Mouse (Mus musculus) retina, postnatal 1 day (tissue): ENCODE data around the gene Rd3l.
A peak's percentile ranks its signal among the peaks of the same experiment; 100 is the strongest.

Source experiments
- DNase-seq: peaks from one replicate; pipeline ENCODE4 v3.0.0-alpha.2; 2012

The Rd3l gene

GRCm38 (mm10) chr12:111980887-111981367 is at the start of gene Rd3l:
Gene Rd3l, minus strand, starts transcription at chr12:111981317.
- peak; percentile 41 for DNase-seq

DNA sequence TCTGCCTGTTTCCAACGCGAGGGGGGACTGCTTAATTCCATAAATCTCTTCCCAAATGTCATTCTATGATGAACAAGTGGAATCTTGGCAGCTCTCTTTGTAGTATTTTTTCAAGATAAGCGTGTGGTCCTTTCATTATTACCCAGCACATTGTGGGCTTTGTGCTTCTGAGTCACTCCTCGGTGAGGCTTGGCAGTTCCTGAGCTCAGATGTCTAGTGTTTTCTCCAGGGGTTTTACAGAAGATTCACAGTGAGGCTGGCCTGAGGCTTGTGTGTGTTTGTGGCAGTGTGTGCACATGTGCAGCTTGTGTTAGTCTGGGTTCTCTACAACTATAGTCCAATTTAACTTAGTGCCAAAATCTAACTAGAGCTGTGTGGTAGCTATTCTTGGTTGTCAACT is 46.3 kb upstream of the Rd3l start:
- DNase-seq = no peak

DNA sequence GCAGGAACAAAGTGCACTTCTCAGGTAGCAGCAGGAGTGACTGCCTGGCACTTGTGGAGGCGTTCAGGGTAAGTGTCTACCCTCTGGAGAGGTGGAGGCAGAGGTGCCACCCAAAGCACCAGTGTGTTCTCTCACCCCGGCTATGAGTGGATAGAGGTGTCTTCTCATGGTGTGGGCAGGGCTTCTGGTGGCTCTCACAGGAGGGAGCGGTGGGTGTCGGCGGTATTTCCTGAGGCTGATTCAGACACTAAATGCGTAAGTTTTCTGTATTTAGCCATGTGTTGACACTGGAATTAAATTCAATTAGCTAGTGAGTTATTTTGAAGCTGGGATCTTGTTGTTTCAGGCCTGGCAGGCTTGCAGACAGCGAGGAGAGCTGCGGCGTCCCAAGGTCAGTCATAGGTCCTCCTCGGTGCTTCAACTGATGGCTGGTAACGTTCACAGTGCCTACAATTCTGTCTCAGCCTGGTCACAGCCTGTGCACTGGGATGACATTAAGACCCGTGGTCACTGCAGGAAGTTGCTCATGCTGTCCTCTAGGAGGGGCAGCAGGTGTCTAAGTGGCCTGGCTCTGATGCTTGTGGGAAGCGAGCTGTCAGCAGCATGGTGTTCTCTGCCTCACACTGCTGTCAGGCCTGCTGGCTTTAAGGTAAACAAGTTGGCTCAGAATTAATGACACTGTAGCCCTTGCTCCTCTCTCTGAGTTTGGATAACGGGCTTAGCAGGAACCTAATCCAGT is 45.0 kb upstream of the Rd3l start:
- no peak for DNase-seq

DNA sequence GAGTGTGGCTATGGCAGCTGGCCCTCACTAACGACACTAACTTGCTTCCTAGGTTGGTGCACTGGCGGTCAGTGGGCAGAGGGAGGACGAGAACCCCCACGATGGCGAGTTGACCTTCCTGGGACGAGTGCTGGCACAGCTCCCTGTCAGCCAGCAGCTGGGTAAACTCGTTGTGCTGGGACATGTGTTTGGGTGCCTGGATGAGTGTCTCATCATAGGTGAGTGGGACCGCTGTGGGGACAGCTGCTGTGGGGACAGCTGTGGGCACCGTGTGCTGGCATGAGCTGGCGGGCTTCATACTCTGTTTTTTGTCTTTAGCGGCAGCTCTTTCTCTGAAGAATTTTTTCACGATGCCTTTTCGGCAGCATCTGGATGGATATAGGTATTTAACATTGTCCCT is 44.3 kb upstream of the Rd3l start:
- no peak for DNase-seq

DNA sequence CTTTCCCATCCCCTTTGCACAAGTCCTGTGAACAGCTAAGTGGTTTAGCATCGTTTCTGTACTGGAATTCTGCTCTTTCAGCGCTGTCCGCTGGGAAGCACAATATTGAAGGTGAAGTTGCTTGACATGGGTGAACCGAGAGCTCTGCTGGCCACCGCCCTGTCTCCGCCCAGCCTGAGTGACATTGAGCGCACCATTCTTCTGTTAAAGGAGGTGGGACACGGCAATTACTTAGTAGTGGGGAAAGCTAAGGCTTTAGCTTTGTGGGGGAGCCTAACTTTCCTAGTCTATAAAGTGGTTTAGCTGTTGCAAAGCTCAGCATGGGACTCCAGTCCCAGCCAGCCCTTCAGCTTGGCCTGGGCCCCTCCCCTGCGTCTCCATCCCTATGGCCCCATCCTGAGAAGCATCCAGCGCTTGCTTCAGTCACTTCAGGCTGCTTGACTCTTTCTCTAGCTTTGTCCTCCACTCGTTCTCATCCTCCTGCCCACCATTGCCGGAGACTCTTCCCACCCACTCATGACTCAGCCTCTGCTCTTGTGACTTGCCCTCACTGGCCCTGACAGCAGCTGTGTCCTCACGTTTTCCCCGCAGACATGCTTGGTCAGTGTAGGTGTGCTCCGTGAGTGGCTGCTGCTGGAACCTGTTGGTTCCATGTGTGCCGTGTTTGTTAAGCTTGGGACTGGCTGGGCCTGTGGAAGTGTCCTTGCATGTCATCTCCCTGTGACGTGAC is 43.6 kb upstream of the Rd3l start:
- no peak for DNase-seq

DNA sequence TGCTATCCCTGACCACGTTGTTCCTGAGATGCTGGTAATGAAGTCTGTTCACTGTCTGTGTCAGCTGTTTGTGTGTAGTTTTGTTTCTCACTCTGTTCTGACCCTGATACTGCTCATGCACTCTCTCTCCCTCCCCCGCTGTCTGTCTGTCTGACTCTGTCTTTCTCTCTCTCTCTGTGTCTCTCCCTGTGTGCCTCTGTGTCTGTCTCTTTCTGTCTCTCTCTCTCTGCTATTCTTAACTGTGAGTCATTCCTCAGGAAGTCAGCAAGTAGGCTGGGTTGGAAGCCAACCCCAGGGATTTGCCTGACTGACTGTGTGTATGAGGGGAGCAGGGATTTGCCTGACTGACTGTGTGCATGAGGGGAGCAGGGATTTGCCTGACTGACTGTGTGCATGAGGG is 42.2 kb upstream of the Rd3l start:
- DNase-seq = no peak

DNA sequence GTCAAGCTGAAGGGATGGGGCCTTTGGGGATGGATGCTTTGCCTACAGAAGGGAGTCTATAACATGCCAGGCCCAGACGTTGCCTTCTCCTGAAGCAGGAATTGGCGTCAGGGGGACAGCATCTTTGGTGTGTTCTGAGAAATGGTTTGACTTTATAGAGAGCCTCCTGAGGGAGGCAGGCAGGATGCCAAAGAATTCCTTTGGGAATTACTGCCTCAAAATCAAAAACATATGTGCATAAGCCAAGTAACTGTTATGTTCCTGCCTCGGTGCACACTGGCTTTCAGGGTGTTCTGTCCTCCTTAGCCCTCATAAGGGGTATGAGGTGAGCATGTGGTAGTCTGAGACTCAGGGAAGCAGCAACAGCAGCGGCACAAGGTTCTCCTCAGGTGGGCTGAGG is 35.2 kb upstream of the Rd3l start:
- DNase-seq = no peak

GRCm38 (mm10) chr12:112013271-112013801 is 32.2 kb upstream of the Rd3l start:
- DNase-seq = peak; percentile 25

DNA sequence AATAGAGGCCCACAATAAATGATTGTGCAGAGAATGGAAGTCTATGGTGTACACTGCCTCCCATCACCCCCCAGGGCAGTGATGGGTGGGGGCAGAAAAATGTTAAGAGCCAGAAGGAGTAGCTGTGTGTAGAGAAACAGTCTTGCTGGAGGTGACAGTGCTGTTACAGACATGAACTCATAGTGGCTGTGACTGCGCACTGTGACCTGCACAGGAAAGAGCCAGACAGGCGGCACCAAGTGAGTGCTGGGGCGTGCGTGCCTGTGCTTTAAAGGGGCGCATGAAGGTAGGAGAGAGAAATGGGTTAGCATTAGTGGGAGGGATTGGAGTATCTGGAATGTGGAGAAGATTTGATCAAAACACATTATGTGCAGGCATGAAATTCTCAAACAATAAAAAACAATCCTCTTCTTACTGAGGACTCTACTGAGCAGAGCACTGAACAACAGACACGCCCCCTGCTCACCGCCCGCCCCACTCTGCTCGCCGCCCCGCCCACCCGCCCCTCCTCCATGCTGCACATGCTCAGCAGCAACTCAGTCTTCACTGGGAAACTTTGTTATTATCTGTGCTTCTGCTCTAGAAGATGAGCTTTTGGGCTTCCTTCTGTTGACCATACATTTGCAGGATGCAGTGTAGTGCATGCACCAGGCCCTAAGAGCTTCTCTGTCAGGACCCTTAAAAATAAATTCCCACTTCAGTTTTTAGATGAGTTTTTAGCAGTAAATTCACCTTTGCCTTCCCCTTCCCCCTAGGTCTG is 31.6 kb upstream of the Rd3l start:
- peak; percentile 35 for DNase-seq

DNA sequence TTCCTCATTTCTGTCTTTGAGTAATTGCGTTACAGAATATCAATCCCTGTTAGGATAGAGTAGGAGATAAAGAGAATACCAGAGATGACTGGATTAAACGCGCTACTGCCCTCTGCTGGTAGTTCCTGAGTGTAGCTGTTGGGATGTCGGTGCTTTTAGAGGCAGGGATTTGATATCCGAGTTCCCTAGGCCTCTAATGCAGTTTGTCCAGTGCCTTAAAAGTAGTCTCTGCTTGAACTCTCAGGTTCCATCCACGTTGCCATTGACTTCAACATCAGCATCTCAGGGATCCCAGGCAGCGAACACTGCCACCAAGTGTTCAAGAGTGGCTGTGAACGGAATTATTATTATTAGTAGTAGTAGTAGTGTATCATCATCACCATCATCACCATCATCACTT is 20.1 kb upstream of the Rd3l start:
- peak; percentile 90 for DNase-seq

- no peak for DNase-seq
Measured at GRCm38 (mm10) chr12:111999735-112000134, 18.6 kb upstream of the Rd3l start.

- no peak for DNase-seq
Measured at GRCm38 (mm10) chr12:111995161-111995560, 14.0 kb upstream of the Rd3l start.

DNA sequence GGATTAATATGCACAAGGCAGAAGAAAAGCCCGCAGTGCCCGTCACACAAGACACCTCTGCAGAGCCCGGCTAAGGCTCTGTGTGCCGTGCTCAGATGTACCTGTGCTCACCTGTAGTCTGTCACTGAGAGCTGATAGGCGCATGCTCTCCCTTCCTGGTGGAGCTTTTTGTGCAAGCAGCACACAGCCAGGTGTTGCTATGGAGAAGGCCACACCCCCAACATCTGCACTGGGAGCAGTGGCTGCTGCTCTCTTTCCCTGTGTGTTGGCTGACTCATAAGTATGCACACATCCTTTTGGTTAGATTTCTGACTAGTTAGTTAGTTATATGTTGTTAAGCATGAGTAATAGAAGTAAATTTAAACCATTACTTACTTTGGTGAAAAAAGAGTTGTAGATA is 11.5 kb upstream of the Rd3l start:
- no peak for DNase-seq

DNA sequence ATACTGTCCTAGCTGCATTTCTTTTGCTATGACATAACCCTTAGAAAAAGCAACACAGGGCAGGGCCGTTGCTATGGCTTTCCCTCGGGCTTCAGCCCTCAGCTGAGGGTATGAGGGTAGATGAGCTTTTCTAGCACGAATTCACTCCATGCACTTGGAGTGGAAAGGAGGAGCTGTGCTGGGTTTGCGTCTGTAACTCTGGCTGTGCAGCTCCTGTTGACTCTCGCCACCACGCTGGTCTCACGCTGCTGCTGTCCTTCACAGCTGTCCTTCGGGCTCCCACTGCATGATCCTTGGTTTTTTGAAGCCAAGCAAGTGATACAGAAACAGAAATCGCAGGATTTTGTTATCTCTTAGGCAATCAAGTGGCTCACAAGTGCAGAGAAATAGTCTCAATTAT is 5.6 kb upstream of the Rd3l start:
- DNase-seq = peak; percentile 34

DNA sequence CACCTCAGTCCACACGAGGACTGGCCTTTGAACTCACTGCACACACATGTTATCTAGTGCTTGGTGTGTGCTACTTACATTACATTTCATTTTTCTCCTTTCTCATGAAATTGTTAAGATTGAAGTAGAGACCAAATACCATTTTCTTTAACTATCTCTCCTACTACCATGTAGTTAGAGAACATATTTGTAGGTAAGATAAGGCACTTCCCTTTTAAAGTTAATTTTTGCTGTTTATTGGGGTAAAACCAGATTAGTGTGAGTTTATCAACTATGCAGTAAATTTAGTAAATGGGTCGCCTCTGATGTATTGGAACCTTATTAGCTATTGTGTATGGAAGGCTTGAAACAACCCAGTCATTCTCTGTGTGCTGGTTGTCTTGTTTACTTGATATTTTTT is 2.0 kb upstream of the Rd3l start:
- no peak for DNase-seq

DNA sequence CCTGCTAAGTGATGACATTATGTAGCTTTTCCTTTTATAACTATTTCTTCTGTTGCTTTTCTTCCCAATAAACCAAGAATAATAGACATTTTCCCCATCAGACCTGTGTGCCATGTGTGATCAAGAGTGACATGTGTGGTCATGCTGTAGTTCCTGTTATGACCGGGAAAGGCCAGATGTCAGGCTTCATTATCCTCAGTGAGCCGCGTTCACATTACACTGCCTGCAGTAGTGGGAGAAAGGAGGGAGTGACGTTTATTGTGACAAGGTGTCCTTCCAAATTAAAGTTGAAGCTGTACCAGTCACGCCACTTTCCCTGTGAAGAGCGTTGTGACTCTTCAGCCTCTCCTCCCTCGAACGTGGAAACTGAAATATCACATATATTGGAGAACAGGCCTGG is 714 bp upstream of the Rd3l start:
- peak; percentile 82 for DNase-seq

DNA sequence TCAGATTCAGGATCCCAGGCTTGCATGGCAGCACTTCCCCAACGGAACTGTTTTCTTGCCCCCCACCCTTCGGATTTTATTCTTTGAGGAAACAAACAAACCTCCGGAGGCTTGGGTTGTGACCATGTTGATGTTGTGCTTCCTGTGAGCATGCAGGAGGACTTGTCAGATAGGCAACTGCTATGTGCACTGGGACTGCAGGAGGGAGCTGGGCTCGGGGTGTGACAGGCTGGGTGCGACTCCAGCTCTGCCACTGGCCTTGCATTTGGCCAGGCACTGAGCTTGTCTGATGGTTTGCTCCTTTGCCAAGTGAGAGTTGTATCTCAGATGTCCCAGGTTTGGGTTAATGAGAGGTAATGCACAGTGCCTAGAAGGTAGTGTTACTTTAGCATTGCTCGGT is 2.8 kb downstream of the Rd3l start:
- DNase-seq = no peak

- peak; percentile 35 for DNase-seq
Measured at GRCm38 (mm10) chr12:111977138-111977537, 4.0 kb downstream of the Rd3l start.

DNA sequence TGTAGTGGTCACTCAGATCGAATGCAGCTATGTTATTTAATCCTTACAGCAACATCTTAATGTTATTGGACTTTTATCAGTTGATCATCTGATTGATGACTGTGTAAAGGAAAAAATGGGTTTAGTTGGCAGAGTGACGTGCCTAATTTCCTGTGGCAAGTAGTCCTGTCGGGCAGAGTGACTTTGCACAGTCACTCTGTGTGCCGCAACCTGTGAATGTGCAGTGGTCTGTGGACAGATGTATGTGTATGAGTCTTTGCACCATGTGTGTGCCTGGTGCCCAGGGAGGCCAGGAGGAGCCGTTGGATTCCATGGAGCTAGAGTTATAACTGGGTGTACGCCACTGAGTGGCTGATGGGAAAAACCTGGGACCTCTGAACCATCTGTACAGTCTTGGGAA is 6.5 kb downstream of the Rd3l start:
- DNase-seq = no peak

DNA sequence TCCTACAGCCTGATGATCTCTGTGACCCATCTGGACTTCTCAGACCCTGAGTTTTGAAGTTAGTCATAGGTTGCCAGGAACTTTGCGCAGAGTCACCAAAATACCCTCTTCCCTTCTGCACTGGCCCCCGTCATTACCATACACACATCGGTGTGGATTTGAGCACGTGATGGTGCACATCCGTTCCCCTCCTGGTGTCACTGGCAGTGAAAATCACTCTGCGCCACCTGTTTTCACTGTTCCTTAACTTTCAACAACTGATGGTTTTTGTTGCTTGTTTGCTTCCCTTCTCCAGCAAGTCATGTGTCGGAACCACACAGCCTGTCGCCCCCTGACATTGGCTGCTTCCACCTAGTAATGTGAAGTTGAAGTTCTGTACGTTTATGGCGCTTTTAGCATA is 8.6 kb downstream of the Rd3l start:
- DNase-seq = no peak

DNA sequence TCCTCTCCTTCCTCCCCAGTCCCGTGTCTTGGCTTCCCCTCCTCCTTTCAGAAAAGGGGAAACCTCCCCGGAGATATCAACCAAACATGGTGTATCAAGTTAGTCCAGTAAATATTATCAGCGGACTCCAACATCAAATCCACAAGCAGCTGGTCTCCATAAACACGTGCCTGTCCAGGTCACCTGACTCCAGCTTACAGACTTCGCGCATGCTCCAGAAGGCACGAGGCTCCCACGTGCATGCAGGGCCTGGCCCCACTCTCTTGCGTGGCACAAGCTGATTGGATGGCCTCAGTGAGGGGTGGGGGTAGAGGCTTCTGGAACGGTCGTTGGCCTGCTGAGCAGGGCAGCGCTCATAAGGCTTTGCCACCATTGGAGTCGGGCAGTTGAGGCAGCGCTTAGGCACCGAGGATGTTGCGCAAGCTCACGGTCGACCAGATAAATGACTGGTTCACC is 9.9 kb downstream of the Rd3l start, which contains the start of gene Tdrd9:
Tdrd9 (plus strand) TSS at position 329 of the 456 bp plus-strand sequence.
- DNase-seq = no peak

- DNase-seq = no peak
Measured at GRCm38 (mm10) chr12:111970085-111970484, 11.0 kb downstream of the Rd3l start.

DNA sequence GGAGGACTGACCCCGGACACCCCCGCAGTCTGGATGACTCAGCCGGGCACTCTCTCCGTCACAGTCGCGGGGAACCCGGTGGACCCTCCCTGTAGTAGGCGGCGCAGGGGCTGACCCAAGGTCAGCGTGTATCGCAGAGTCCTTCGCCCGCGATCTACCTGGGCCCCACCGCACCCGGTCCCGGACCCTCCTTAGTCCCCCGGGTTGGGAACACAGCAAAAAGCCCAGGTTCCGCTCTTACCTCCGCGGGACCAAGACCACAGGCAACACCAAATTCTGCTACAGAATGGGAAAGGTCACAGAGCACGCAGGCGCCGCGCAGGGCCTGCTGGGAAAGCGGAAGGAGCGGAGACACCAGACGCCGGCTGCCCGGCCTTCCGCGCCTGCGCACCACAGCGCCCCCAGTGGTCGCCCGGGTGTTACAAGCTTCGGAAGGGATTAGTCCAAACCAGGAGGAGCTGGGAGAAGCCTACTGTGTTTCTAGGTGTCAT is 14.4 kb downstream of the Rd3l start, which contains the start of gene Atp5mpl:
Atp5mpl (minus strand) TSS at position 295 of the 491 bp plus-strand sequence.
- DNase-seq = peak; percentile 95
